In genomic region chr2:167695491-167695890, GRCm38 (mm10) we compare ENCODE assay signal across 16 mouse cellular contexts. TPM values are rescaled to one million over a fixed set of nuclear protein-coding genes. Genes with fewer than 3 reads are reported as not detected.
"Had no signal": no experiment of that assay in that cellular context is flagged by ENCODE, and none has a peak within 500 bp of the region (broad histone marks: within the 10 kb centered on the region; RNA-seq: fewer than 3 reads in every experiment).

No protein-coding gene starts in this region.

- H3K4me3 ChIP-seq: kidney, embryonic 15.5 days; left cerebral cortex, adult 2 months; limb, embryonic 12.5 days; megakaryocyte, embryonic 14.5 days; myocyte; neural tube, embryonic 15.5 days; stomach, embryonic 15.5 days had no signal

- H3K27me3 ChIP-seq: kidney, embryonic 15.5 days; megakaryocyte, embryonic 14.5 days; stomach, embryonic 15.5 days had no signal

- H3K27ac ChIP-seq: kidney, embryonic 15.5 days; left cerebral cortex, adult 2 months; limb, embryonic 12.5 days; liver, embryonic 14.5 days; macrophage; neural tube, embryonic 15.5 days had no signal

- H3K4me2 ChIP-seq: kidney, embryonic 15.5 days; limb, embryonic 12.5 days; neural tube, embryonic 15.5 days; stomach, embryonic 15.5 days had no signal

- DNase-seq: liver; lung, adult 2 months; lung, postnatal 10 days; midbrain, embryonic 14.5 days; right cerebral cortex, postnatal 4 days; thymus, postnatal 14 days had no signal

- H3K36me3 ChIP-seq: kidney, embryonic 15.5 days; limb, embryonic 12.5 days; neural tube, embryonic 15.5 days; stomach, embryonic 15.5 days had no signal

- H3K9me3 ChIP-seq: megakaryocyte, embryonic 14.5 days; stomach, embryonic 15.5 days had no signal

- H3K9ac ChIP-seq: kidney, embryonic 15.5 days; limb, embryonic 12.5 days; liver, embryonic 14.5 days; neural tube, embryonic 15.5 days; stomach, embryonic 15.5 days had no signal

RNA-seq across cellular contexts. Expression of gene Gm20431, which starts 34.2 kb away (rescaled TPM):
- polyA plus RNA-seq: macrophage; neural tube, embryonic 11.5 days had no signal
